Mouse (Mus musculus): ENCODE data around the gene Serpina3b. TPM values are rescaled to one million over a fixed set of nuclear protein-coding genes. Genes with fewer than 3 reads are reported as not detected.

Serpina3b gene
- polyA plus RNA-seq, 1 experiment: not detected

DNA sequence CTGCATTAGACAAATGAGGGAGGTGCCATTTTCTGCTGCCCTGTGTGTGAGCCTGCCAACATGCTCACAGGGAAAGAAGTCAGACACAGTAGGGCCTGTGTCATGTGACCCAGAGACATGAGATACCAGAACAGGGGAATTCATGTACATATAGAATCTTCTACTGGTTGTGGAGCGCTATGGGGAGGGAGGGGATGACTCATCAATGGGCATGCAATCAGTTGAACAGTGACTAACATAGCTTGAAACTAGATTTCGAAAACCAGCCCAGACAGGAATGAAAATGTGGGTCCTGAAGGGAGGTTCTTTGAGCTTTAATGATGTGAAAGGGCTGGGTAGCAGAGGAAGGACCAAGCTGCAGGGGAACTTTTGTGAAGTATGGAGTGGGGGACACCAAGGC, 3.8 kb upstream of the Serpina3b start:
- no peak overlapping the region for H3K27ac ChIP-seq (ENCODE audit: insufficient read depth, low read depth, low read length)
- H3K4me1 ChIP-seq (ENCODE audit: control insufficient read depth, insufficient read depth, low read length): peaks cover 14% of the 10 kb centered on the region
- TF ChIP-seq CTCF (IDR thresholded peaks at IDR 0.05; ENCODE audit: low read depth, low read length) (no peak), POLR2A (IDR thresholded peaks at IDR 0.05; ENCODE audit: borderline replicate concordance, low read depth, low read length) (no peak)
- H3K4me3 ChIP-seq (ENCODE audit: insufficient read depth, low read length): no peak overlapping the region

- H3K4me1 ChIP-seq (ENCODE audit: control insufficient read depth, insufficient read depth, low read length): peaks cover 14% of the 10 kb centered on the region
- no peak overlapping the region for H3K4me3 ChIP-seq (ENCODE audit: insufficient read depth, low read length)
- TF ChIP-seq POLR2A (IDR thresholded peaks at IDR 0.05; ENCODE audit: borderline replicate concordance, low read depth, low read length) (no peak), CTCF (IDR thresholded peaks at IDR 0.05; ENCODE audit: low read depth, low read length) (no peak)
- no peak overlapping the region for H3K27ac ChIP-seq (ENCODE audit: insufficient read depth, low read depth, low read length)
Observed at GRCm38 (mm10) chr12:104125021-104125560, 2.7 kb upstream of the Serpina3b start.

DNA sequence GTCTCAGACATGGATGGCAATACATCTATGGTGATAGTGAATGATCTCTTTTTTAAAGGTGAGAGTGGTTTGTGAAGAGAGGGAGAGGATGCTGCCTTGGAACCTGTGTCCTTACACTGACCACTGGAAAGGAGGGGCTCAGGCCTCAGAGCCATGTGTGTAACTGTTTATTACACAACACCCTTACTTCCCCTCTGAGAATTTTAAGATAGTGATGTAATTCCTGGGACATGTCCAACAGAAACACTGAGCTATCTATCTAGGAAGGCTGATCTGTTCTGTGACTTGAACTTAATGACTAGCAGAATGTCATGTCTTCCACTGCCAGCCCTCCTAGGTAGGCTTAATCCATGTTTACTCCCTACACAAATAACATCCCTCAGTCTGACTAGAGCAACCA, 3.2 kb downstream of the Serpina3b start:
- no peak for TF ChIP-seq POLR2A (IDR thresholded peaks at IDR 0.05; ENCODE audit: borderline replicate concordance, low read depth, low read length)
- Histone ChIP-seq H3K4me1 (ENCODE audit: control insufficient read depth, insufficient read depth, low read length) (peaks cover 5% of the 10 kb centered on the region), H3K4me3 (ENCODE audit: insufficient read depth, low read length) (no peak overlapping the region), H3K27ac (ENCODE audit: insufficient read depth, low read depth, low read length) (no peak overlapping the region)

DNA sequence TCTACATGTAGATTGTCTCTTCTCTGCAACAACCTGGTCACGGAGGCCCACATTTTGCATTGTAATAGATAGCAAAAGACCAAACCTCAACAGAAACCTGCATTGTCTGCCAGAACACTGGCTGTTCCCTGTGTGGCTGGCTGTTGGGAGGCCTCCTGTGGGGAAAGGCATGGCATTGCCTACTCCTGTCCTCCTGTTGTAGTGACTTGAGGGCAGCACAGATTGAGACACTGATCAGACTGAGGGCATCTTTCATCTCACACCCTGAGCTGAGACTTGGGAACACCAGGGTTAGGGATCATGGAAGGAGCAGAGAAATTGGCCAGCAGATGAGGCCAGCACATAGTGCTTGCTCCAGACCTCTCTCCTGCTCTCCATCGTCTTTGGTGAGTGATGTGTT, 10.4 kb downstream of the Serpina3b start:
- TF ChIP-seq POLR2A (IDR thresholded peaks at IDR 0.05; ENCODE audit: borderline replicate concordance, low read depth, low read length) (no peak), CTCF (IDR thresholded peaks at IDR 0.05; ENCODE audit: low read depth, low read length) (no peak)

GRCm38 (mm10) chr12:104140543-104141103, 12.8 kb downstream of the Serpina3b start:
- TF ChIP-seq POLR2A (IDR thresholded peaks at IDR 0.05; ENCODE audit: borderline replicate concordance, low read depth, low read length): no peak
- no peak for TF ChIP-seq CTCF (IDR thresholded peaks at IDR 0.05; ENCODE audit: low read depth, low read length)
- H3K27ac ChIP-seq (ENCODE audit: insufficient read depth, low read depth, low read length): no peak overlapping the region
- no peaks in the 10 kb centered on the region for H3K4me1 ChIP-seq (ENCODE audit: control insufficient read depth, insufficient read depth, low read length)
- no peak overlapping the region for H3K4me3 ChIP-seq (ENCODE audit: insufficient read depth, low read length)

More for the DNA sequence above, 10.4 kb downstream of the Serpina3b start:
- Histone ChIP-seq H3K27ac (ENCODE audit: insufficient read depth, low read depth, low read length) (no peak overlapping the region), H3K4me3 (ENCODE audit: insufficient read depth, low read length) (no peak overlapping the region), H3K4me1 (ENCODE audit: control insufficient read depth, insufficient read depth, low read length) (no peaks in the 10 kb centered on the region)

DNA sequence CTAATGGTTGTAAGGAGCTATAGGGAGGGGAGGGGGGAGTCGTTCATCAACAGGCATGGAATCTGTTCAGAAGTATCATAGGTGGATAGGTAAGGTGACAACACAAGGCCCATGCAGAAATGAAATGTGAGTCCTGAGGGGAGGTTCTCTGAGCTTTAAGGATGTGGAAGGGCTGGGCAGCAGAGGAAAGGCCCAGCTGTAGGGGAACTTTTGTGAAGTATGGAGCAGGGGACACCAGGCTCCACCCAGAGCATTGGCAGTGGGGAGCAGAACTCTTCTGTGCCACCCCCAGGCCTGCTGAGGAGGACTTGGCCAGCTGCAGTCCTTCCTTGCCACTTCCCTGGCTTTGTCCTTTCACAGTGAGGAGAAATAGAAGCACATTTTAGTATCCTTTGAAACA, 13.7 kb downstream of the Serpina3b start:
- TF ChIP-seq POLR2A (IDR thresholded peaks at IDR 0.05; ENCODE audit: borderline replicate concordance, low read depth, low read length) (no peak), CTCF (IDR thresholded peaks at IDR 0.05; ENCODE audit: low read depth, low read length) (no peak)
- no peaks in the 10 kb centered on the region for H3K4me1 ChIP-seq (ENCODE audit: control insufficient read depth, insufficient read depth, low read length)
- H3K4me3 ChIP-seq (ENCODE audit: insufficient read depth, low read length): no peak overlapping the region
- no peak overlapping the region for H3K27ac ChIP-seq (ENCODE audit: insufficient read depth, low read depth, low read length)

DNA sequence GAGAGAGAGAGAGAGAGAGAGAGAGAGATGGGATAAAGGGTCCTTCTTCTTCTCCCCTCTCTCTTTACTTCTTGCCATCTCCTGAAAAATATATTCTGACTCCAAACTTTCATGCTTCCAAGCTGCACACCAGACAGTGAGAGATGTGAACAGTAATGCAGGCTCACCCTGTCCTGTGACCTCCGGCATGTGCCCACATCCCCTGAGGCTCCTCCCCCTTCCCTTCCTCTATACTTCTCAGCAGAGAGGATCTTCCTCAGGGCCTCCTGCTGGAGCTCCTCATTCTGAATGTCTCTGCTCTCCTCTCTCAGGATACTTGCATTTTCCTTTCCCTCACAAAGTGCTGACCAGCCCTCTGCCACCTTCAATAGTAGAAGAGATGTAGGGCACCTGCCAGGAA, 14.6 kb downstream of the Serpina3b start:
- Histone ChIP-seq H3K27ac (ENCODE audit: insufficient read depth, low read depth, low read length) (no peak overlapping the region), H3K4me1 (ENCODE audit: control insufficient read depth, insufficient read depth, low read length) (no peaks in the 10 kb centered on the region), H3K4me3 (ENCODE audit: insufficient read depth, low read length) (no peak overlapping the region)
- no peak for TF ChIP-seq POLR2A (IDR thresholded peaks at IDR 0.05; ENCODE audit: borderline replicate concordance, low read depth, low read length)
- no peak for TF ChIP-seq CTCF (IDR thresholded peaks at IDR 0.05; ENCODE audit: low read depth, low read length)

DNA sequence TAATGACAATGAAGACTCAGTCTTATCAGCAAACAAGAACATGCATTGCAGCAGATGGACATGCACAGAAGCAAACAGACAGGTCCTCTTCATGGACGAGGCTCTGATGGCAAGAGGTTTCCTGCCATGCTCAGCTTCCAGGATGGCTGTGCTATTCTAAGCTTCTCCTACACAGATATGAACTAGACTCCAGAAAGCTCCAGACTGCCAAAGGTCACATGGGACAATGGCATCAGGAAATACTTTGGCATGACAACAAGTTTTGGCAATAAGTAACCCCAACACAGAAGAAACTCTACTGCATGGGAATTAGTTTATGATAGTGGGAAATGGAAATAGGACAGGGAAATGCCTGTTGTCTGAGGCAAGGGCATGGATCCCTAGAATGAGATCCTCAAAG, 15.5 kb downstream of the Serpina3b start:
- Histone ChIP-seq H3K4me1 (ENCODE audit: control insufficient read depth, insufficient read depth, low read length) (no peaks in the 10 kb centered on the region), H3K4me3 (ENCODE audit: insufficient read depth, low read length) (no peak overlapping the region), H3K27ac (ENCODE audit: insufficient read depth, low read depth, low read length) (no peak overlapping the region)
- no peak for TF ChIP-seq POLR2A (IDR thresholded peaks at IDR 0.05; ENCODE audit: borderline replicate concordance, low read depth, low read length)
- no peak for TF ChIP-seq CTCF (IDR thresholded peaks at IDR 0.05; ENCODE audit: low read depth, low read length)

- Histone ChIP-seq H3K4me3 (ENCODE audit: insufficient read depth, low read length) (no peak overlapping the region), H3K27ac (ENCODE audit: insufficient read depth, low read depth, low read length) (no peak overlapping the region), H3K4me1 (ENCODE audit: control insufficient read depth, insufficient read depth, low read length) (no peaks in the 10 kb centered on the region)
- TF ChIP-seq POLR2A (IDR thresholded peaks at IDR 0.05; ENCODE audit: borderline replicate concordance, low read depth, low read length) (no peak), CTCF (IDR thresholded peaks at IDR 0.05; ENCODE audit: low read depth, low read length) (no peak)
Observed at GRCm38 (mm10) chr12:104145571-104145970, 17.8 kb downstream of the Serpina3b start.

DNA sequence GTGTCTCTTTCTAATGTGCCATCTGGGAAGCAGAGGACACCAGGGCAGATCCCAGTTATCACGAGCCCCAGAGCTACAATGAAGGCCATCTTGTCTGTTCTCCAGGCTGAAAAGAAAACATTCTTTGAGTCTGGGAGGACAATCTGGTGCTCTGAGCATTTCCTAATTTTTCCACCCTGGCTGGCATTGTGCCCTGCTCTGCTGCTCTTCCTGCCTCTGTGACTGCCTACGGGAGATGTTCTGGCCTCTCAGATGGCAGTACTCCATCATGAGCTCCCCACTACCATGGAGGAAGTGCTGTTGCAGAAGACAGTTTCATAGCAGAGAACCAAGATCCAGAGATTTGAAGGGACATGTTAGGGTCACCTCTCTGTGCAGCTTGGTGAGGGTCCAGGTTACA, 24.2 kb downstream of the Serpina3b start:
- H3K4me1 ChIP-seq (ENCODE audit: control insufficient read depth, insufficient read depth, low read length): no peaks in the 10 kb centered on the region
- TF ChIP-seq POLR2A (IDR thresholded peaks at IDR 0.05; ENCODE audit: borderline replicate concordance, low read depth, low read length): no peak
- no peak for TF ChIP-seq CTCF (IDR thresholded peaks at IDR 0.05; ENCODE audit: low read depth, low read length)
- H3K27ac ChIP-seq (ENCODE audit: insufficient read depth, low read depth, low read length): no peak overlapping the region
- no peak overlapping the region for H3K4me3 ChIP-seq (ENCODE audit: insufficient read depth, low read length)

Measured in bone marrow macrophage, adult 2 months (primary cell).